Mouse (Mus musculus) MEL (cell line): ENCODE measurements around the gene Ipo7.
A peak's percentile ranks its signal among the peaks of the same experiment; 100 is the strongest.

Source experiments
- CTCF ChIP-seq, 3 experiments: IDR thresholded peaks in 2 of 3; conservative IDR thresholded peaks in 1 of 3; 2 replicates each; pipeline ENCODE4 v1.5.1; 2011 to 2012; ENCODE audit warnings: low read length in 3 of 3, low read depth in 2 of 3, mild to moderate bottlenecking in 2 of 3, improper control_type of control experiment in 1 of 3, inconsistent platforms in 1 of 3, mixed read lengths in 1 of 3, moderate library complexity in 1 of 3; ENCODE audit not compliant: control insufficient read depth in 1 of 3, insufficient read depth in 1 of 3, poor library complexity in 1 of 3, severe bottlenecking in 1 of 3
- E2F4 ChIP-seq: IDR thresholded peaks from 2 replicates; pipeline ENCODE4 v1.6.1; 2011; ENCODE audit warnings: low read depth, low read length, improper control_type of control experiment, borderline replicate concordance
- EP300 ChIP-seq, 2 experiments: IDR thresholded peaks; 2 replicates each; pipeline ENCODE4 v1.6.1; 2011; ENCODE audit warnings: improper control_type of control experiment in 2 of 2, low read length in 2 of 2, low read depth in 1 of 2, mild to moderate bottlenecking in 1 of 2
- GABPA ChIP-seq: IDR thresholded peaks from 2 replicates; pipeline ENCODE4 v1.6.1; 2012; ENCODE audit warnings: low read depth, mild to moderate bottlenecking, inconsistent platforms, low read length, improper control_type of control experiment, moderate library complexity
- JUND ChIP-seq: IDR thresholded peaks from 2 replicates; pipeline ENCODE4 v1.6.1; 2011; ENCODE audit warnings: low read depth, mild to moderate bottlenecking, improper control_type of control experiment, low read length
- MAX ChIP-seq: IDR thresholded peaks from 2 replicates; pipeline ENCODE4 v1.6.1; 2011; ENCODE audit warnings: low read length, improper control_type of control experiment
- SIN3A ChIP-seq: IDR thresholded peaks from 2 replicates; pipeline ENCODE4 v1.6.1; 2012; ENCODE audit warnings: low read length, improper control_type of control experiment, inconsistent platforms
- UBTF ChIP-seq: IDR thresholded peaks from 2 replicates; pipeline ENCODE4 v1.6.1; 2012; ENCODE audit warnings: low read depth, mild to moderate bottlenecking, inconsistent platforms, low read length, improper control_type of control experiment, moderate library complexity, borderline replicate concordance; ENCODE audit not compliant: insufficient read depth
- ZKSCAN1 ChIP-seq: IDR thresholded peaks from 2 replicates; pipeline ENCODE4 v1.6.1; 2012; ENCODE audit warnings: low read depth, mild to moderate bottlenecking, inconsistent platforms, low read length, improper control_type of control experiment, moderate library complexity

- TF ChIP-seq GABPA (no peak), UBTF (no peak), CTCF (IDR thresholded peaks at IDR 0.05 in 2 of 3, conservative IDR thresholded peaks at IDR 0.05 in 1 of 3; ENCODE audit: control insufficient read depth in 1 of 3, insufficient read depth in 1 of 3, low read depth in 2 of 3, low read length in 3 of 3, poor library complexity in 1 of 3, severe bottlenecking in 1 of 3) (no peak), MAX (peak; percentile 77), SIN3A (peak; percentile 73), EP300 (IDR thresholded peaks at IDR 0.05; ENCODE audit: low read depth in 1 of 2, low read length in 2 of 2) (peak in 1 of 2 experiments; percentile 25; a peak in 1 of 4 replicates), E2F4 (no peak), JUND (no peak), ZKSCAN1 (no peak)
Measured at GRCm38 (mm10) chr7:110018631-110019482, 783 bp downstream of the Ipo7 start.
